Mouse (Mus musculus) hindbrain, embryonic 16.5 days (tissue): ENCODE data around the gene Lypd1. TPM values are rescaled to one million over a fixed set of nuclear protein-coding genes. Genes with fewer than 3 reads are reported as not detected.

ENCODE experiments used
- ATAC-seq: fragments of 200-750 bp; cut with Nextera tagmentation; 2 replicates; pipeline ENCODE4 v1.8.0; 2017; ENCODE audit warnings: moderate TSS enrichment, moderate library complexity
- H3K27ac ChIP-seq: fragments of 300-500 bp; sonication (generic); 2 replicates; pipeline ENCODE4 v1.5.1; 2014; ENCODE audit warnings: low read depth, mild to moderate bottlenecking, control low read depth, low read length, moderate library complexity
- H3K27me3 ChIP-seq: fragments of 300-500 bp; sonication (generic); replicated peaks from 2 replicates; pipeline ENCODE4 v1.6.1; 2014; ENCODE audit warnings: low read length; ENCODE audit not compliant: control insufficient read depth, insufficient read depth
- H3K36me3 ChIP-seq: fragments of 300-500 bp; sonication (generic); 2 replicates; pipeline ENCODE4 v1.6.1; 2014; ENCODE audit warnings: mild to moderate bottlenecking, low read length, moderate library complexity, mixed read lengths; ENCODE audit not compliant: control insufficient read depth, insufficient read depth
- H3K4me1 ChIP-seq: fragments of 300-500 bp; sonication (generic); 2 replicates; pipeline ENCODE4 v1.6.1; 2014; ENCODE audit warnings: low read depth, low read length; ENCODE audit not compliant: control insufficient read depth, insufficient read depth
- H3K4me2 ChIP-seq: fragments of 300-500 bp; sonication (generic); 2 replicates; pipeline ENCODE4 v1.6.1; 2014; ENCODE audit warnings: mild to moderate bottlenecking, low read length, control low read depth, moderate library complexity
- H3K4me3 ChIP-seq: fragments of 300-500 bp; sonication (generic); 2 replicates; pipeline ENCODE4 v1.5.1; 2014; ENCODE audit warnings: mild to moderate bottlenecking, low read length, control low read depth, moderate library complexity
- H3K9ac ChIP-seq: fragments of 300-500 bp; sonication (generic); 2 replicates; pipeline ENCODE4 v1.6.1; 2014; ENCODE audit warnings: low read depth, mild to moderate bottlenecking, control low read depth, low read length, moderate library complexity
- H3K9me3 ChIP-seq: fragments of 300-500 bp; sonication (generic); 2 replicates; pipeline ENCODE4 v1.6.1; 2014; ENCODE audit warnings: mild to moderate bottlenecking, low read length, moderate library complexity; ENCODE audit not compliant: control insufficient read depth
- WGBS: fragments of 180-500 bp; shearing (Covaris S2); extraction: QIAGEN DNeasy Blood & Tissue Kit; methylation state at CpG from one replicate; pipeline ENCODE4 v1.1.7; 2014; 5-methylcytosine and 5-hydroxymethylcytosine counted together
- polyA plus RNA-seq: library from polyadenylated mRNA; unstranded; fragments of >200 nt; fragmentation: Nextera tagmentation; extraction: Ambion mirVana; gene quantifications from 2 replicates; pipeline ENCODE4 v1.2.1, GENCODE M21; 2015

The Lypd1 gene
- 91.8 and 107 TPM in 2 replicates for polyA plus RNA-seq

DNA sequence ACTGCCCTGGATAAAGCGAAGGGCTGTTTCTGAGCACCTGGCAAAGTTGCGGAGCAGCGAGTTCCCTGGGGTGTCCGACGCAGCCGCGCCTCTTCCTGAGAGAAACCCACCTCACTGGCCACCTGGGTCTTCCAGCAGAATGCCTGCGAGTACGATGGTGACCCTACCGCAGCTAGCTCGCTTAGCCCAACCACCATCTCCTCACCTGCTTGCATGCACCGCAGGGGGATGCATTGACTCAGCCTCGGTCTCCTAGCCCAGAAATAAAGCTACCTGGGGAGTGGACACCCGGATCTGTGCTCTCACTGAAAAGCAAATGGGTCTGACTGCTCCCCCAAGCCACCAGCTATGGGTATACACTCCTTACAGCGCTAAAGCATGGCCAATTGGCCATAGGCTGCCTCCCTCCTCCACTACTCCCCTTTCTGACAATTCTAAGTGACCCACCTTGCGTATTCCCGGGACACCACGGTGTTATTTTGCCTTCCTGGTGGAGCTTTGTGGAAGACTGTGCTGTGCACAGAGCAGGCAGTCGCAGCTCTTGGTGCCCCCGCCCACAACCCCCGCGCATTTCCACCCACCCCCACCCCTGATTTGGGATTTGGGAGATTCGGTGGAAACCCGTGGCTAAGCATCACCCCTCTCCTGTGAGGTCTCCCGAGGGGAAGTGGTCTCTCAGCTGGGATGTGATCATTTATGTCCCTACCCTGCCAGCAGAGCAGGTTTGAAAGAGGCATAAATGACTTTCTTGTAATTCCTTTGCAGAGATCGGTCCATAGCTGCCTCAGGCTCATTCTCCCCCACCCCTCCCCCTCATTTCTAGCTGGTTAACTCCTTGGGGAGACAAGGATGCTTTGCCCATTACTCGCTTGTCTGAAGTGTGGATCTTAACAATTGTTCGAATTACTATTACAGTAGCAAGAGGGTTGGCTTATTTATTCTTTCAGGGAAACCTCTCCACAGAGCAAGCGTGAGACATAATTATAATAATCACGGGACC, at the start of gene Lypd1:
TSS of gene Lypd1 (minus strand) at position 501 of the 1,000 bp plus-strand sequence.
- peak; percentile 43 for ATAC-seq
- Histone ChIP-seq H3K9ac (peak within 1 kb of the TSS; percentile 67), H3K4me3 (peak within 1 kb of the TSS; percentile 56), H3K9me3 (no peaks in the 10 kb centered on the region), H3K4me2 (peak within 1 kb of the TSS; percentile 85), H3K27me3 (no peaks in the 10 kb centered on the region), H3K36me3 (no peaks in the 10 kb centered on the region), H3K4me1 (peaks cover 14% of the 10 kb centered on the region), H3K27ac (peak within 1 kb of the TSS; percentile 54)
- 3% methylated on average over 30 of the region's 30 CpGs for WGBS

DNA sequence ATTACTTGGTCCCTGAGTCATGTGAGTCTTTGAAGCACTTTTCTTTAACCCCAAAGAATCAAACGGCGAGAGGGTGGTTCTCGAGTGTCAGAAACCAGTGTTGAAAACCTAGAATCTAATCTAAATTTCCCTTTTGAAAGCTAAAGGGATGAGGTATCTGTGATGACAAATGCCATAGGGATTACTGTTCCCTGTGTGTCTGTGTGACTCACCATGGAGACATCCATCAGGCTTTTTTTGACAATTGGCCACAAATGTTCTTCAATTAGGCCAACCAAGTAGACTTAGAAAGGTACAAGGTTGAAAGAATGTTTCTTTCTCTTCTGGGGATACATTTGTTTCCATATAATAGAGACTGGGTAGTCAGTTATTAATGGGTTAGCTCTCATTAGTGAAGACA, 38.1 kb upstream of the Lypd1 start:
- no peaks in the 10 kb centered on the region for H3K4me1 ChIP-seq
- no peak overlapping the region for H3K4me2 ChIP-seq
- no peak overlapping the region for H3K27ac ChIP-seq
- 96% methylated on average over 3 of the region's 3 CpGs for WGBS
- no peak for ATAC-seq
- no peak overlapping the region for H3K4me3 ChIP-seq
- H3K27me3 ChIP-seq, result no peaks in the 10 kb centered on the region
- no peak overlapping the region for H3K9ac ChIP-seq
- no peaks in the 10 kb centered on the region for H3K9me3 ChIP-seq
- no peaks in the 10 kb centered on the region for H3K36me3 ChIP-seq

GRCm38 (mm10) chr1:125949076-125949475, 36.2 kb upstream of the Lypd1 start:
- 75% methylated on average over 6 of the region's 6 CpGs for whole genome bisulfite sequencing
- Histone ChIP-seq H3K9ac (no peak overlapping the region), H3K36me3 (no peaks in the 10 kb centered on the region), H3K9me3 (no peaks in the 10 kb centered on the region), H3K4me1 (no peaks in the 10 kb centered on the region), H3K27me3 (no peaks in the 10 kb centered on the region), H3K4me3 (no peak overlapping the region), H3K27ac (no peak overlapping the region), H3K4me2 (no peak overlapping the region)
- no peak for ATAC-seq

GRCm38 (mm10) chr1:125945136-125945535, 32.2 kb upstream of the Lypd1 start:
- no peak for ATAC-seq
- WGBS, result 72% methylated on average over 9 of the region's 9 CpGs
- Histone ChIP-seq H3K27ac (no peak overlapping the region), H3K9ac (no peak overlapping the region), H3K4me2 (no peak overlapping the region), H3K27me3 (no peaks in the 10 kb centered on the region), H3K4me1 (no peaks in the 10 kb centered on the region), H3K9me3 (no peaks in the 10 kb centered on the region), H3K36me3 (no peaks in the 10 kb centered on the region), H3K4me3 (no peak overlapping the region)

DNA sequence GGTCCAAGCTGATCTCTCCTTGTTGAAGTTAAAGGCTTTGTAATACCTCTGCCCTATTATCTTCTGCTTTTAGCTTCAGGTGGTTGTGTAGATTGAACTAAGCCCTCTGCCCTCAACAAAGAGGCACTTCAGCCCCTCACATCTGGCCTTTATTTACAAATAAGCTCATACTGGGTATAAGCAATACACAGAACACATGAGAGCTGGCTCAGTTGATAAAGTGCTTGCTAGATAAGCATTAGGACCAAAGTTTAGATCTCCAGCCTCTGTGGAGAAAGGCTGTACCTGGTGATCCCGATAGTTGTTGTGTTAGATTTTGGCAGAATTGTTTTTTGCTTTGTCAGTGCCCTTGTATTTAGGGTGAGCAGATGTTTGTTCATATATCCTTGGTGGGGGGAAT, 30.4 kb upstream of the Lypd1 start:
- H3K27me3 ChIP-seq, result no peaks in the 10 kb centered on the region
- H3K4me2 ChIP-seq, result no peak overlapping the region
- no peak overlapping the region for H3K27ac ChIP-seq
- no peak for ATAC-seq
- no peak overlapping the region for H3K4me3 ChIP-seq
- H3K9me3 ChIP-seq, result no peaks in the 10 kb centered on the region
- H3K36me3 ChIP-seq, result no peaks in the 10 kb centered on the region
- 89% methylated on average over 1 of the region's 1 CpGs for WGBS
- no peaks in the 10 kb centered on the region for H3K4me1 ChIP-seq
- no peak overlapping the region for H3K9ac ChIP-seq

- Histone ChIP-seq H3K9me3 (no peaks in the 10 kb centered on the region), H3K9ac (no peak overlapping the region), H3K27me3 (no peaks in the 10 kb centered on the region), H3K36me3 (no peaks in the 10 kb centered on the region), H3K27ac (no peak overlapping the region), H3K4me2 (no peak overlapping the region), H3K4me3 (no peak overlapping the region), H3K4me1 (no peaks in the 10 kb centered on the region)
- WGBS, result 95% methylated on average over 10 of the region's 10 CpGs
- ATAC-seq, result no peak
Observed at GRCm38 (mm10) chr1:125925486-125925885, 12.6 kb upstream of the Lypd1 start.

- Histone ChIP-seq H3K36me3 (no peaks in the 10 kb centered on the region), H3K4me1 (no peaks in the 10 kb centered on the region), H3K27ac (no peak overlapping the region), H3K9me3 (no peaks in the 10 kb centered on the region; the same call in 1 of the 2 replicates), H3K4me3 (no peak overlapping the region), H3K27me3 (no peaks in the 10 kb centered on the region), H3K4me2 (no peak overlapping the region), H3K9ac (no peak overlapping the region)
- WGBS, result 74% methylated on average over 2 of the region's 2 CpGs
- ATAC-seq, result no peak
Observed at GRCm38 (mm10) chr1:125923062-125923461, 10.2 kb upstream of the Lypd1 start.

DNA sequence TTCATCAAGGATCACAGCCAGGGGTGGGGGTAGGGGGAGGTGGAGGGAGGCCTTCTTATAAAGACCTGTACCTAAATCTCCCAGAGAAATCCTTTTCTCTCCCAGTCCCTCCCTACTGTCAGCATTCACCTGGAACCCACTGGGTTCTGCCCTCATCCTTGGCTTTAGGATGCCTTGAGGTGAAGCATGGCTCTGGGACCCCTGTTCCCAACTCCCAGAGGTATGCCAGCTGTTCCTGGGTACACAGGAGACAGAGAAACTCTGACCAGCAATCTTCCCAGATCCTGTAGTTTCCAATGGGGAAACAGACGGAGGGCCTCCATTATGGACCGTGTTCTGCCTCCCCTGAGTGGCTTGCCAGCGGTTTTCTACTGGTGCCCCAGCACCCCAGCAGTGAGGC, 7.8 kb upstream of the Lypd1 start:
- no peak overlapping the region for H3K9ac ChIP-seq
- no peaks in the 10 kb centered on the region for H3K4me1 ChIP-seq
- 95% methylated on average over 3 of the region's 3 CpGs for WGBS
- no peak for ATAC-seq
- H3K27me3 ChIP-seq, result no peaks in the 10 kb centered on the region
- no peak overlapping the region for H3K27ac ChIP-seq
- no peaks in the 10 kb centered on the region for H3K36me3 ChIP-seq
- H3K4me2 ChIP-seq, result no peak overlapping the region
- no peaks in the 10 kb centered on the region; the same call in 1 of the 2 replicates for H3K9me3 ChIP-seq
- H3K4me3 ChIP-seq, result no peak overlapping the region

GRCm38 (mm10) chr1:125911901-125912445, 928 bp downstream of the Lypd1 start:
- no peaks in the 10 kb centered on the region for H3K27me3 ChIP-seq
- no peaks in the 10 kb centered on the region for H3K36me3 ChIP-seq
- peak overlapping the region; percentile 67 for H3K9ac ChIP-seq
- peak; percentile 76 for ATAC-seq
- peak overlapping the region; percentile 85 for H3K4me2 ChIP-seq
- H3K4me3 ChIP-seq, result peak overlapping the region; percentile 56
- H3K27ac ChIP-seq, result peak overlapping the region; percentile 54
- H3K9me3 ChIP-seq, result no peaks in the 10 kb centered on the region
- H3K4me1 ChIP-seq, result peaks cover 14% of the 10 kb centered on the region
- WGBS, result 0% methylated on average over 21 of the region's 43 CpGs
